Mouse (Mus musculus): ENCODE measurements at regions not wholly inside any gene's neighbourhood (a gene's known extent, or its start where the extent isn't known, plus 50 kb on each side); places are given as distances from the start of the nearest gene placed in this dataset.

- Histone ChIP-seq H3K79me2 (ENCODE audit: control insufficient read depth, insufficient read depth) (no peaks in the 10 kb centered on the region), H3K4me3 (ENCODE audit: insufficient read depth, poor library complexity, severe bottlenecking) (no peak overlapping the region), H3K36me3 (ENCODE audit: control insufficient read depth, insufficient read depth) (no peaks in the 10 kb centered on the region), H3K27me3 (ENCODE audit: control insufficient read depth, insufficient read depth, insufficient read length) (no peaks in the 10 kb centered on the region), H3ac (ENCODE audit: control insufficient read depth, insufficient read length, low read depth) (no peak overlapping the region), H3K79me3 (ENCODE audit: low read depth) (no peaks in the 10 kb centered on the region)
- no peak for TF ChIP-seq CTCF (IDR thresholded peaks at IDR 0.05; ENCODE audit: control insufficient read depth, insufficient read depth, insufficient read length)
- TF ChIP-seq MAX (IDR thresholded peaks at IDR 0.05): no peak
- TF ChIP-seq MYOG (IDR thresholded peaks at IDR 0.05; ENCODE audit: control insufficient read depth, extremely low read depth, insufficient read length): no peak
- no peak for TF ChIP-seq FOSL1 (IDR thresholded peaks at IDR 0.05; ENCODE audit: insufficient read depth, low read length, poor library complexity, severe bottlenecking)
- TF ChIP-seq CEBPB (IDR thresholded peaks at IDR 0.05; ENCODE audit: low read depth): no peak
- no peak for TF ChIP-seq MYOD1 (IDR thresholded peaks at IDR 0.05; ENCODE audit: control insufficient read depth, insufficient read length, low read depth)
- no peak for TF ChIP-seq USF1 (IDR thresholded peaks at IDR 0.05; ENCODE audit: low read depth)
Observed at GRCm38 (mm10) chr12:25330004-25330708, 233.2 kb upstream of the Id2 start.

- Histone ChIP-seq H3K79me3 (ENCODE audit: low read depth) (no peaks in the 10 kb centered on the region), H3K4me3 (ENCODE audit: insufficient read depth, poor library complexity, severe bottlenecking) (no peak overlapping the region), H3ac (ENCODE audit: control insufficient read depth, insufficient read length, low read depth) (no peak overlapping the region), H3K27me3 (ENCODE audit: control insufficient read depth, insufficient read depth, insufficient read length) (no peaks in the 10 kb centered on the region), H3K36me3 (ENCODE audit: control insufficient read depth, insufficient read depth) (no peaks in the 10 kb centered on the region), H3K79me2 (ENCODE audit: control insufficient read depth, insufficient read depth) (no peaks in the 10 kb centered on the region)
- TF ChIP-seq MAX (IDR thresholded peaks at IDR 0.05): no peak
- no peak for TF ChIP-seq MYOG (IDR thresholded peaks at IDR 0.05; ENCODE audit: control insufficient read depth, extremely low read depth, insufficient read length)
- no peak for TF ChIP-seq FOSL1 (IDR thresholded peaks at IDR 0.05; ENCODE audit: insufficient read depth, low read length, poor library complexity, severe bottlenecking)
- TF ChIP-seq CTCF (IDR thresholded peaks at IDR 0.05; ENCODE audit: control insufficient read depth, insufficient read depth, insufficient read length): no peak
- no peak for TF ChIP-seq CEBPB (IDR thresholded peaks at IDR 0.05; ENCODE audit: low read depth)
- no peak for TF ChIP-seq MYOD1 (IDR thresholded peaks at IDR 0.05; ENCODE audit: control insufficient read depth, insufficient read length, low read depth)
- no peak for TF ChIP-seq USF1 (IDR thresholded peaks at IDR 0.05; ENCODE audit: low read depth)
Observed at GRCm38 (mm10) chr12:25325901-25326300, 229.0 kb upstream of the Id2 start.

- no peak for TF ChIP-seq CEBPB (IDR thresholded peaks at IDR 0.05; ENCODE audit: low read depth)
- TF ChIP-seq MYOD1 (IDR thresholded peaks at IDR 0.05; ENCODE audit: control insufficient read depth, insufficient read length, low read depth): no peak
- no peak for TF ChIP-seq MAX (IDR thresholded peaks at IDR 0.05)
- no peak for TF ChIP-seq FOSL1 (IDR thresholded peaks at IDR 0.05; ENCODE audit: insufficient read depth, low read length, poor library complexity, severe bottlenecking)
- no peak for TF ChIP-seq MYOG (IDR thresholded peaks at IDR 0.05; ENCODE audit: control insufficient read depth, extremely low read depth, insufficient read length)
- no peak for TF ChIP-seq USF1 (IDR thresholded peaks at IDR 0.05; ENCODE audit: low read depth)
- TF ChIP-seq CTCF (IDR thresholded peaks at IDR 0.05; ENCODE audit: control insufficient read depth, insufficient read depth, insufficient read length): no peak
- no peak overlapping the region for H3K4me3 ChIP-seq (ENCODE audit: insufficient read depth, poor library complexity, severe bottlenecking)
- H3K79me3 ChIP-seq (ENCODE audit: low read depth): no peaks in the 10 kb centered on the region
- H3K79me2 ChIP-seq (ENCODE audit: control insufficient read depth, insufficient read depth): no peaks in the 10 kb centered on the region
- H3K36me3 ChIP-seq (ENCODE audit: control insufficient read depth, insufficient read depth): no peaks in the 10 kb centered on the region
- no peak overlapping the region for H3ac ChIP-seq (ENCODE audit: control insufficient read depth, insufficient read length, low read depth)
- no peaks in the 10 kb centered on the region for H3K27me3 ChIP-seq (ENCODE audit: control insufficient read depth, insufficient read depth, insufficient read length)
Observed at GRCm38 (mm10) chr12:25323171-25323570, 226.2 kb upstream of the Id2 start.

GRCm38 (mm10) chr12:25320262-25320767 lies 223.4 kb upstream of the Id2 start:
- Histone ChIP-seq H3K36me3 (ENCODE audit: control insufficient read depth, insufficient read depth) (no peaks in the 10 kb centered on the region), H3K27me3 (ENCODE audit: control insufficient read depth, insufficient read depth, insufficient read length) (no peaks in the 10 kb centered on the region), H3K79me3 (ENCODE audit: low read depth) (no peaks in the 10 kb centered on the region), H3ac (ENCODE audit: control insufficient read depth, insufficient read length, low read depth) (no peak overlapping the region), H3K79me2 (ENCODE audit: control insufficient read depth, insufficient read depth) (no peaks in the 10 kb centered on the region), H3K4me3 (ENCODE audit: insufficient read depth, poor library complexity, severe bottlenecking) (no peak overlapping the region)
- TF ChIP-seq CEBPB (IDR thresholded peaks at IDR 0.05; ENCODE audit: low read depth) (no peak), MYOD1 (IDR thresholded peaks at IDR 0.05; ENCODE audit: control insufficient read depth, insufficient read length, low read depth) (no peak), CTCF (IDR thresholded peaks at IDR 0.05; ENCODE audit: control insufficient read depth, insufficient read depth, insufficient read length) (no peak), FOSL1 (IDR thresholded peaks at IDR 0.05; ENCODE audit: insufficient read depth, low read length, poor library complexity, severe bottlenecking) (no peak), MYOG (IDR thresholded peaks at IDR 0.05; ENCODE audit: control insufficient read depth, extremely low read depth, insufficient read length) (no peak), USF1 (IDR thresholded peaks at IDR 0.05; ENCODE audit: low read depth) (no peak), MAX (IDR thresholded peaks at IDR 0.05) (no peak)

- Histone ChIP-seq H3K4me3 (ENCODE audit: insufficient read depth, poor library complexity, severe bottlenecking) (no peak overlapping the region), H3ac (ENCODE audit: control insufficient read depth, insufficient read length, low read depth) (no peak overlapping the region), H3K27me3 (ENCODE audit: control insufficient read depth, insufficient read depth, insufficient read length) (no peaks in the 10 kb centered on the region), H3K36me3 (ENCODE audit: control insufficient read depth, insufficient read depth) (no peaks in the 10 kb centered on the region), H3K79me2 (ENCODE audit: control insufficient read depth, insufficient read depth) (no peaks in the 10 kb centered on the region), H3K79me3 (ENCODE audit: low read depth) (no peaks in the 10 kb centered on the region)
- no peak for TF ChIP-seq MAX (IDR thresholded peaks at IDR 0.05)
- TF ChIP-seq CTCF (IDR thresholded peaks at IDR 0.05; ENCODE audit: control insufficient read depth, insufficient read depth, insufficient read length): no peak
- TF ChIP-seq CEBPB (IDR thresholded peaks at IDR 0.05; ENCODE audit: low read depth): no peak
- TF ChIP-seq MYOG (IDR thresholded peaks at IDR 0.05; ENCODE audit: control insufficient read depth, extremely low read depth, insufficient read length): no peak
- no peak for TF ChIP-seq USF1 (IDR thresholded peaks at IDR 0.05; ENCODE audit: low read depth)
- TF ChIP-seq MYOD1 (IDR thresholded peaks at IDR 0.05; ENCODE audit: control insufficient read depth, insufficient read length, low read depth): no peak
- no peak for TF ChIP-seq FOSL1 (IDR thresholded peaks at IDR 0.05; ENCODE audit: insufficient read depth, low read length, poor library complexity, severe bottlenecking)
Observed at GRCm38 (mm10) chr12:25319846-25320245, 222.9 kb upstream of the Id2 start.
